Mouse (Mus musculus): ENCODE measurements around the gene Tmem19.

Tmem19 gene

GRCm38 (mm10) chr10:115361840-115362622 is at the start of gene Tmem19:
Gene Tmem19, minus strand, starts transcription at chr10:115362501.
- peak; percentile 98 to 99 for DNase-seq

GRCm38 (mm10) chr10:115406393-115406792 is 44.1 kb upstream of the Tmem19 start:
- DNase-seq = peak; percentile 29 to 80

- no peak for DNase-seq
Observed at GRCm38 (mm10) chr10:115391896-115392295, 29.6 kb upstream of the Tmem19 start.

- DNase-seq = no peak
Observed at GRCm38 (mm10) chr10:115391076-115391475, 28.8 kb upstream of the Tmem19 start.

- DNase-seq = no peak
Observed at GRCm38 (mm10) chr10:115387891-115388290, 25.6 kb upstream of the Tmem19 start.

- peak; percentile 37 to 66 for DNase-seq
Observed at GRCm38 (mm10) chr10:115385018-115386002, 23.0 kb upstream of the Tmem19 start.

- peak; percentile 99 for DNase-seq
Observed at GRCm38 (mm10) chr10:115384221-115385017, 22.1 kb upstream of the Tmem19 start, which contains the start of the genes Thap2 and Zfc3h1. Gene Thap2, minus strand, starts transcription at chr10:115384443. Gene Zfc3h1, plus strand, starts transcription at chr10:115384959.

GRCm38 (mm10) chr10:115383644-115384220 is 21.4 kb upstream of the Tmem19 start:
- no peak for DNase-seq

- no peak for DNase-seq
Observed at GRCm38 (mm10) chr10:115382846-115383643, 20.7 kb upstream of the Tmem19 start.

GRCm38 (mm10) chr10:115381506-115382084 is 19.3 kb upstream of the Tmem19 start:
- no peak for DNase-seq

GRCm38 (mm10) chr10:115363151-115363550 is 850 bp upstream of the Tmem19 start:
- DNase-seq = no peak

- DNase-seq = no peak
Observed at GRCm38 (mm10) chr10:115362623-115362964, 293 bp upstream of the Tmem19 start.

GRCm38 (mm10) chr10:115359066-115359465 is 3.2 kb downstream of the Tmem19 start:
- peak; percentile 64 to 87 for DNase-seq

- DNase-seq = peak; percentile 36 to 51
Observed at GRCm38 (mm10) chr10:115358216-115358919, 3.9 kb downstream of the Tmem19 start.

- DNase-seq = peak; percentile 14 to 31
Observed at GRCm38 (mm10) chr10:115356106-115356505, 6.2 kb downstream of the Tmem19 start.

GRCm38 (mm10) chr10:115355016-115355415 is 7.3 kb downstream of the Tmem19 start:
- peak in 1 of 2 experiments; percentile 8 for DNase-seq

GRCm38 (mm10) chr10:115354553-115354952 is 7.7 kb downstream of the Tmem19 start:
- no peak for DNase-seq

- no peak for DNase-seq
Observed at GRCm38 (mm10) chr10:115350810-115351397, 11.4 kb downstream of the Tmem19 start.

GRCm38 (mm10) chr10:115349509-115349908 is 12.8 kb downstream of the Tmem19 start:
- peak; percentile 53 to 65 for DNase-seq

GRCm38 (mm10) chr10:115349029-115349428 is 13.3 kb downstream of the Tmem19 start:
- DNase-seq = peak in 1 of 2 experiments; percentile 44

Data from kidney, postnatal 36 days (tissue).